11 mouse cellular contexts compared by ENCODE assay signal in the genomic region with DNA sequence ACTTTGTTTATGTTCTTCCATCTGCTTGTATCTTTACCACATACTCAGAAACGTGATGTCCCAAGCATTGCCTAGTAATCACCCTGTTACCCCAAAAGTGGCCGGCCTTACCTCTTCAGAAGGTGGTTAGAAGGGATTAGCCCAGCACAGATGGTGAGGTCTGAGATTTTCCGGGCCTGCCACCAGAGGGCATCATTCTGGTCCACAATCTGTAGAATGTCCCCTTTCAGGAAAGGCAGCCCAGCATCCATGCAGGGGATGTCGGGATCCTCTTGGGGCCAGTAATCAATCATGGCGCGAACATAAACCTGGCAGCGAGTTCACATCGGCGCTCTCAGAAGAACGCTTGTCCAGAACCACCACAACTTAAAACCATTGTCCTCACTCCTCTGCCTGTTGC. TPM values are rescaled to one million over a fixed set of nuclear protein-coding genes. Genes with fewer than 3 reads are reported as not detected.
A peak's percentile ranks its signal among the peaks of the same experiment; 100 is the strongest.
DNase-seq lines count a peak whose midpoint lies in the region; ATAC-seq and TF ChIP-seq lines count a peak whose summit lies in the region.
"Had no signal": no experiment of that assay in that cellular context is flagged by ENCODE, and none has a peak within 500 bp of the region (broad histone marks: within the 10 kb centered on the region; RNA-seq: fewer than 3 reads in every experiment).

No protein-coding gene starts in this region.

- 65% methylated on average over 10 of the region's 10 CpGs for WGBS in heart, postnatal 0 days
- WGBS in neural tube, embryonic 15.5 days: 75% methylated on average over 10 of the region's 10 CpGs

- H3K9me3 ChIP-seq in heart, postnatal 0 days (replicated peaks; ENCODE audit: control insufficient read depth, low read length): no peaks in the 10 kb centered on the region
- H3K9me3 ChIP-seq in neural tube, embryonic 15.5 days (replicated peaks): 0 out of 2 replicates have a peak, but pooled peaks cover 4% of the 10 kb centered on the region
- H3K9me3 ChIP-seq: embryonic facial prominence, embryonic 13.5 days; liver, embryonic 13.5 days had no signal

- H3K4me3 ChIP-seq in heart, postnatal 0 days (ENCODE audit: low read depth, low read length): no peak overlapping the region
- H3K4me3 ChIP-seq in neural tube, embryonic 15.5 days (replicated peaks): no peak overlapping the region
- H3K4me3 ChIP-seq: embryonic facial prominence, embryonic 13.5 days; liver, embryonic 13.5 days had no signal

- H3K4me2 ChIP-seq in heart, postnatal 0 days (ENCODE audit: low read depth, low read length): no peak overlapping the region
- H3K4me2 ChIP-seq in neural tube, embryonic 15.5 days: no peak overlapping the region
- H3K4me2 ChIP-seq: embryonic facial prominence, embryonic 13.5 days; liver, embryonic 13.5 days had no signal

- DNase-seq in heart, postnatal 0 days (ENCODE audit: low spot score): no peak
- no peak for DNase-seq in heart, adult 8-10 months (ENCODE audit: low spot score)
- peak; percentile 18 for DNase-seq in CD4-positive helper T cell, adult 2 months (ENCODE audit: low read depth, low spot score)
- DNase-seq in adrenal gland, postnatal 14 days: peak; percentile 50
- DNase-seq in kidney, postnatal 14 days: peak; percentile 51
- DNase-seq in splenic B cell, adult 2 months (ENCODE audit: low read depth, low spot score): peak; percentile 54
- no peak for DNase-seq in right cerebral cortex, postnatal 14 days
- DNase-seq: liver, embryonic 13.5 days had no signal

- no peaks in the 10 kb centered on the region for H3K36me3 ChIP-seq in heart, postnatal 0 days (replicated peaks; ENCODE audit: control insufficient read depth, insufficient read depth, low read length)
- no peaks in the 10 kb centered on the region for H3K36me3 ChIP-seq in splenic B cell, adult 2 months (ENCODE audit: control insufficient read depth, insufficient read depth, low read length, poor library complexity, severe bottlenecking)
- no peaks in the 10 kb centered on the region for H3K36me3 ChIP-seq in neural tube, embryonic 15.5 days
- H3K36me3 ChIP-seq: embryonic facial prominence, embryonic 13.5 days; liver, embryonic 13.5 days had no signal

- H3K9ac ChIP-seq in heart, postnatal 0 days (replicated peaks; ENCODE audit: low read depth, low read length): no peak overlapping the region
- H3K9ac ChIP-seq in neural tube, embryonic 15.5 days (replicated peaks): no peak overlapping the region
- H3K9ac ChIP-seq: embryonic facial prominence, embryonic 13.5 days; liver, embryonic 13.5 days had no signal

- H3K27ac ChIP-seq in heart, postnatal 0 days (ENCODE audit: low read depth): no peak overlapping the region
- no peak overlapping the region for H3K27ac ChIP-seq in neural tube, embryonic 15.5 days (replicated peaks)
- H3K27ac ChIP-seq: embryonic facial prominence, embryonic 13.5 days; liver, embryonic 13.5 days had no signal

- no peak for TF ChIP-seq EP300 in heart, postnatal 0 days (IDR thresholded peaks at IDR 0.05; ENCODE audit: low read depth)

- no peak for ATAC-seq in heart, postnatal 0 days (ENCODE audit: insufficient read depth, low read depth)
- ATAC-seq in neural tube, embryonic 15.5 days (ENCODE audit: low FRiP score): no peak

- H3K27me3 ChIP-seq in heart, postnatal 0 days (ENCODE audit: control insufficient read depth, insufficient read depth, low read length): peaks cover 6% of the 10 kb centered on the region; the same call in 1 of the 2 replicates
- H3K27me3 ChIP-seq in splenic B cell, adult 2 months (ENCODE audit: control insufficient read depth, insufficient read depth, low read length, poor library complexity, severe bottlenecking): no peaks in the 10 kb centered on the region
- no peaks in the 10 kb centered on the region for H3K27me3 ChIP-seq in neural tube, embryonic 15.5 days (replicated peaks)
- H3K27me3 ChIP-seq: embryonic facial prominence, embryonic 13.5 days; liver, embryonic 13.5 days had no signal

- TF ChIP-seq CTCF in heart, postnatal 0 days (IDR thresholded peaks at IDR 0.05; ENCODE audit: low read depth): peak; percentile 27

- no peaks in the 10 kb centered on the region for H3K4me1 ChIP-seq in heart, postnatal 0 days (ENCODE audit: control insufficient read depth, insufficient read depth)
- no peaks in the 10 kb centered on the region for H3K4me1 ChIP-seq in neural tube, embryonic 15.5 days
- H3K4me1 ChIP-seq: embryonic facial prominence, embryonic 13.5 days; liver, embryonic 13.5 days had no signal

RNA-seq across cellular contexts. Expression of a gene that starts 18.6 kb away (rescaled TPM):
- total RNA-seq in heart, postnatal 0 days (2014; rRNA removed; ENCODE audit: low replicate concordance): not detected in 2 replicates
- 0.05 TPM in 1 of 2 replicates, not detected in the other for polyA plus RNA-seq in heart, postnatal 0 days (2015; fragmentation: Nextera tagmentation; extraction: Ambion mirVana)
- total RNA-seq in heart, adult 8-10 months (2022): under 1 TPM in 1 of 4 experiments, not detected in 3; 0.09 TPM
- 0.23 and 0.33 TPM in 2 replicates for total RNA-seq in adrenal gland, postnatal 14 days (2021)
- 0.86 and 1.3 TPM in 2 replicates for polyA plus RNA-seq in neural tube, embryonic 15.5 days (2015; fragmentation: Nextera tagmentation; extraction: Ambion mirVana)

RNA-seq across cellular contexts. Expression of a gene that starts 24.3 kb away (rescaled TPM):
- total RNA-seq in heart, postnatal 0 days (2014; rRNA removed; ENCODE audit: low replicate concordance): 7.6 and 15.9 TPM in 2 replicates
- 6.6 and 9.2 TPM in 2 replicates for polyA plus RNA-seq in heart, postnatal 0 days (2015; fragmentation: Nextera tagmentation; extraction: Ambion mirVana)
- 1 to 10 TPM; 2.3 to 4.8 (median 2.4) TPM for total RNA-seq in heart, adult 8-10 months (2022)
- 16.1 and 17.1 TPM in 2 replicates for total RNA-seq in adrenal gland, postnatal 14 days (2021)
- polyA plus RNA-seq in neural tube, embryonic 15.5 days (2015; fragmentation: Nextera tagmentation; extraction: Ambion mirVana): 41.3 and 42.0 TPM in 2 replicates

RNA-seq across cellular contexts. Expression of a gene that starts 49.8 kb away (rescaled TPM):
- not detected in 2 replicates for total RNA-seq in heart, postnatal 0 days (2014; rRNA removed; ENCODE audit: low replicate concordance)
- polyA plus RNA-seq in heart, postnatal 0 days (2015; fragmentation: Nextera tagmentation; extraction: Ambion mirVana): not detected in 2 replicates
- not detected for total RNA-seq in heart, adult 8-10 months (2022)
- total RNA-seq in adrenal gland, postnatal 14 days (2021): not detected in 2 replicates
- 0.15 TPM in 1 of 2 replicates, not detected in the other for polyA plus RNA-seq in neural tube, embryonic 15.5 days (2015; fragmentation: Nextera tagmentation; extraction: Ambion mirVana)
- polyA plus RNA-seq: embryonic facial prominence, embryonic 13.5 days; liver, embryonic 13.5 days; stomach, embryonic 14.5 days had no signal

Comparison
In these comparisons a context has a peak if more than half of its experiments do, and no peak if none do; other contexts are left out.
1. DNase-seq: peak in CD4-positive helper T cell, adult 2 months (single experiment), adrenal gland, postnatal 14 days (single experiment), kidney, postnatal 14 days (single experiment) and splenic B cell, adult 2 months (single experiment); none in heart, postnatal 0 days (single experiment), heart, adult 8-10 months (single experiment) and right cerebral cortex, postnatal 14 days (single experiment).